Mouse (Mus musculus) bone marrow, adult 2 months (tissue): ENCODE data around the gene Grb10.

ENCODE experiments used
- CTCF ChIP-seq: fragments of 200-500 bp; IDR thresholded peaks from 2 replicates; pipeline ENCODE4 v1.5.1; 2011; ENCODE audit warnings: low read length, control low read depth; ENCODE audit not compliant: control insufficient read depth, insufficient read depth
- POLR2A ChIP-seq: fragments of 200-500 bp; IDR thresholded peaks from 2 replicates; pipeline ENCODE4 v1.6.1; 2011; ENCODE audit warnings: low read depth, mild to moderate bottlenecking, control low read depth, low read length, borderline replicate concordance; ENCODE audit not compliant: control insufficient read depth

DNA sequence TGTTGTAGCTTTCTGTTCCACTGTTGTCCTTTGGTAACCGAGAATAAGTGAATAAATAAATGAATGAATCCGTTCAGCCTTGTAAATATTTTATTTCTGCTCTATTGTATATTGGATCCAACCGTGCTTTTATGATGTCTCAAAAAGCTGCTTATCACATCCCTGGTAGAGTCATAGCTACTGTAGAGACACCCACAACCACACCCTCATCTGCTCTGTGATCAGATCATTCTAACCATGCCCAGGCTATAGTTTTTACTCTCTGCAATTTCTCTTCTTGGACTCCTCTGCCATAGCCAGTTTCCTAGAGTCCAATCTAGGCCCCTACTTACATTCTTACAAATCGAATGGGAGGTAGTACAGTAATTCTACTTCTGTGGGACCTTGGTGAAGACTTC is 153.2 kb downstream of the Grb10 start:
- TF ChIP-seq CTCF, result no peak
- no peak for TF ChIP-seq POLR2A
